Mouse (Mus musculus) small intestine, adult 2 months (tissue): ENCODE measurements around the gene Mrps33. TPM values are rescaled to one million over a fixed set of nuclear protein-coding genes. Genes with fewer than 3 reads are reported as not detected.

Experiments
- H3K27ac ChIP-seq: fragments of 200-500 bp; 2 replicates; pipeline ENCODE4 v1.5.1; 2012; ENCODE audit warnings: low read depth, low read length, control low read depth, inconsistent platforms; ENCODE audit not compliant: insufficient read depth
- H3K27me3 ChIP-seq: fragments of 200-500 bp; 2 replicates; pipeline ENCODE4 v1.6.1; 2012; ENCODE audit warnings: mild to moderate bottlenecking, moderate library complexity, low read length, inconsistent platforms; ENCODE audit not compliant: control insufficient read depth, insufficient read depth
- H3K36me3 ChIP-seq: fragments of 200-500 bp; 2 replicates; pipeline ENCODE4 v1.6.1; 2012; ENCODE audit warnings: mild to moderate bottlenecking, low read length, control low read depth, inconsistent platforms; ENCODE audit not compliant: control insufficient read depth, insufficient read depth
- H3K4me1 ChIP-seq: fragments of 200-500 bp; 2 replicates; pipeline ENCODE4 v1.6.1; 2012; ENCODE audit warnings: low read length, inconsistent platforms, mixed read lengths; ENCODE audit not compliant: control insufficient read depth, insufficient read depth, insufficient read length
- H3K4me3 ChIP-seq: fragments of 200-500 bp; 2 replicates; pipeline ENCODE4 v1.5.1; 2012; ENCODE audit warnings: low read depth, mild to moderate bottlenecking, control low read depth, inconsistent platforms, low read length, moderate library complexity
- CTCF ChIP-seq: fragments of 200-500 bp; IDR thresholded peaks from 2 replicates; pipeline ENCODE4 v1.5.1; 2012; ENCODE audit warnings: low read depth, mild to moderate bottlenecking, control low read depth, inconsistent platforms, low read length, moderate library complexity, mixed read lengths; ENCODE audit not compliant: insufficient replicate concordance, insufficient read length; ENCODE audit errors: extremely low read depth
- POLR2A ChIP-seq: fragments of 200-500 bp; IDR thresholded peaks from 2 replicates; pipeline ENCODE4 v1.6.1; 2012; ENCODE audit warnings: low read depth, mild to moderate bottlenecking, control low read depth, inconsistent platforms, low read length, moderate library complexity
- WGBS: fragments of 180-500 bp; shearing (Covaris S2); methylation state at CpG from one replicate; pipeline ENCODE4 v1.1.7; 2018; 5-methylcytosine and 5-hydroxymethylcytosine counted together
- polyA plus RNA-seq: library from polyadenylated mRNA; depleted of rRNA; stranded (reverse); fragments of >200 nt; gene quantifications from 2 replicates; pipeline ENCODE4 v1.2.3, GENCODE M21; 2012

Gene Mrps33
- polyA plus RNA-seq, 1 experiment = 15.4 TPM

GRCm38 (mm10) chr6:39791806-39792205, 19.0 kb downstream of the Mrps33 start:
- Histone ChIP-seq H3K36me3 (no peaks in the 10 kb centered on the region), H3K27me3 (no peaks in the 10 kb centered on the region), H3K4me3 (no peak overlapping the region), H3K4me1 (no peaks in the 10 kb centered on the region), H3K27ac (no peak overlapping the region)
- TF ChIP-seq CTCF (no peak), POLR2A (no peak)
- WGBS = 54% methylated on average over 5 of the region's 5 CpGs

GRCm38 (mm10) chr6:39788408-39788807, 22.4 kb downstream of the Mrps33 start:
- no peaks in the 10 kb centered on the region for H3K36me3 ChIP-seq
- no peaks in the 10 kb centered on the region for H3K27me3 ChIP-seq
- no peak overlapping the region for H3K4me3 ChIP-seq
- TF ChIP-seq POLR2A = no peak
- no peak for TF ChIP-seq CTCF
- 0 out of 2 replicates have a peak, but pooled peaks cover 3% of the 10 kb centered on the region for H3K4me1 ChIP-seq
- no peak overlapping the region for H3K27ac ChIP-seq

- Histone ChIP-seq H3K4me1 (0 out of 2 replicates have a peak, but pooled peaks cover 3% of the 10 kb centered on the region), H3K4me3 (no peak overlapping the region), H3K36me3 (no peaks in the 10 kb centered on the region), H3K27me3 (no peaks in the 10 kb centered on the region), H3K27ac (no peak overlapping the region)
- TF ChIP-seq CTCF (no peak), POLR2A (no peak)
- 31% methylated on average over 9 of the region's 9 CpGs for WGBS
Observed at GRCm38 (mm10) chr6:39787783-39788182, 23.0 kb downstream of the Mrps33 start.

GRCm38 (mm10) chr6:39785944-39786343, 24.8 kb downstream of the Mrps33 start:
- Histone ChIP-seq H3K36me3 (no peaks in the 10 kb centered on the region), H3K4me3 (no peak overlapping the region), H3K27me3 (no peaks in the 10 kb centered on the region), H3K4me1 (0 out of 2 replicates have a peak, but pooled peaks cover 3% of the 10 kb centered on the region), H3K27ac (no peak overlapping the region)
- WGBS = 35% methylated on average over 5 of the region's 5 CpGs
- no peak for TF ChIP-seq CTCF
- TF ChIP-seq POLR2A = no peak

GRCm38 (mm10) chr6:39783521-39783920, 27.3 kb downstream of the Mrps33 start:
- 0 out of 2 replicates have a peak, but pooled peaks cover 3% of the 10 kb centered on the region for H3K4me1 ChIP-seq
- H3K4me3 ChIP-seq = no peak overlapping the region
- 70% methylated on average over 7 of the region's 7 CpGs for WGBS
- no peaks in the 10 kb centered on the region for H3K27me3 ChIP-seq
- no peak overlapping the region for H3K27ac ChIP-seq
- H3K36me3 ChIP-seq = no peaks in the 10 kb centered on the region
- no peak for TF ChIP-seq CTCF
- no peak for TF ChIP-seq POLR2A

GRCm38 (mm10) chr6:39782618-39783017, 28.2 kb downstream of the Mrps33 start:
- H3K27ac ChIP-seq = no peak overlapping the region
- H3K36me3 ChIP-seq = no peaks in the 10 kb centered on the region
- TF ChIP-seq POLR2A (no peak), CTCF (peak; percentile 47; the same call in 1 of the 2 replicates)
- no peak overlapping the region for H3K4me3 ChIP-seq
- 0 out of 2 replicates have a peak, but pooled peaks cover 3% of the 10 kb centered on the region for H3K4me1 ChIP-seq
- 28% methylated on average over 3 of the region's 3 CpGs for WGBS
- no peaks in the 10 kb centered on the region for H3K27me3 ChIP-seq

GRCm38 (mm10) chr6:39781766-39782530, 28.8 kb downstream of the Mrps33 start:
- Histone ChIP-seq H3K4me1 (0 out of 2 replicates have a peak, but pooled peaks cover 3% of the 10 kb centered on the region), H3K36me3 (no peaks in the 10 kb centered on the region), H3K27ac (no peak overlapping the region), H3K4me3 (no peak overlapping the region), H3K27me3 (no peaks in the 10 kb centered on the region)
- TF ChIP-seq POLR2A = no peak
- TF ChIP-seq CTCF = no peak
- WGBS = 61% methylated on average over 17 of the region's 17 CpGs
